Mouse (Mus musculus) layer of hippocampus, postnatal 36 days (tissue): ENCODE results near the gene Lrrd1. TPM values are rescaled to one million over a fixed set of nuclear protein-coding genes. Genes with fewer than 3 reads are reported as not detected.

Experiments
- total RNA-seq, 2 experiments: library from RNA; stranded (reverse); gene quantifications; 2 replicates each; pipeline ENCODE4 v1.2.3; 2021

Gene Lrrd1
- total RNA-seq, 2 experiments from 2014 or later, result 0.20 to 0.22 TPM

Other genes with a start within 250 kb of the Lrrd1 start
- 10 to 100 TPM; 25.1 to 34.8 TPM for gene Pex1, start 249.1 kb upstream of the Lrrd1 start, total RNA-seq
- 10 to 100 TPM; 11.8 to 13.9 TPM for gene Rbm48, start 248.6 kb upstream of the Lrrd1 start, total RNA-seq
- not detected for gene Tmbim7, start 194.0 kb upstream of the Lrrd1 start, total RNA-seq
- 100 to 1,000 TPM; 101 TPM for gene Gatad1, start 188.0 kb upstream of the Lrrd1 start, total RNA-seq
- gene Ankib1, start 42.2 kb upstream of the Lrrd1 start, total RNA-seq, result 100 to 1,000 TPM; 103 to 105 TPM
- gene Krit1, start 42.0 kb upstream of the Lrrd1 start, total RNA-seq, result 10 to 100 TPM; 59.7 to 66.2 TPM
- gene Mterf1a, start 48.8 kb downstream of the Lrrd1 start, total RNA-seq, result 10 to 100 TPM in 1 of 2 experiments, 1 to 10 TPM in 1; 9.7 to 12.7 TPM
- gene Akap9, start 82.9 kb downstream of the Lrrd1 start, total RNA-seq, result 10 to 100 TPM; 69.9 to 72.0 TPM